Mouse (Mus musculus) lung, postnatal 14 days (tissue): ENCODE measurements around the gene Ebf4.
"Not testable (repeated sequence)": the region's sequence is repeated elsewhere in the genome, so short reads cannot be mapped to it uniquely, and the experiment has no call there.

Experiments used
- DNase-seq: peaks from one replicate; pipeline ENCODE4 v3.0.0; 2021

Ebf4 gene

GRCm38 (mm10) chr2:130296134-130296745 is 1.3 kb downstream of the Ebf4 start:
- DNase-seq = no peak

GRCm38 (mm10) chr2:130297580-130297979 is 2.6 kb downstream of the Ebf4 start:
- DNase-seq = no peak

GRCm38 (mm10) chr2:130303014-130303413 is 8.0 kb downstream of the Ebf4 start:
- no peak for DNase-seq

GRCm38 (mm10) chr2:130327057-130327456 is 32.1 kb downstream of the Ebf4 start:
- DNase-seq = no peak

- DNase-seq = no peak
These were observed 34.5 kb downstream of the Ebf4 start for GRCm38 (mm10) chr2:130329502-130329901.

GRCm38 (mm10) chr2:130335112-130335511 is 40.1 kb downstream of the Ebf4 start:
- no peak for DNase-seq

DNA sequence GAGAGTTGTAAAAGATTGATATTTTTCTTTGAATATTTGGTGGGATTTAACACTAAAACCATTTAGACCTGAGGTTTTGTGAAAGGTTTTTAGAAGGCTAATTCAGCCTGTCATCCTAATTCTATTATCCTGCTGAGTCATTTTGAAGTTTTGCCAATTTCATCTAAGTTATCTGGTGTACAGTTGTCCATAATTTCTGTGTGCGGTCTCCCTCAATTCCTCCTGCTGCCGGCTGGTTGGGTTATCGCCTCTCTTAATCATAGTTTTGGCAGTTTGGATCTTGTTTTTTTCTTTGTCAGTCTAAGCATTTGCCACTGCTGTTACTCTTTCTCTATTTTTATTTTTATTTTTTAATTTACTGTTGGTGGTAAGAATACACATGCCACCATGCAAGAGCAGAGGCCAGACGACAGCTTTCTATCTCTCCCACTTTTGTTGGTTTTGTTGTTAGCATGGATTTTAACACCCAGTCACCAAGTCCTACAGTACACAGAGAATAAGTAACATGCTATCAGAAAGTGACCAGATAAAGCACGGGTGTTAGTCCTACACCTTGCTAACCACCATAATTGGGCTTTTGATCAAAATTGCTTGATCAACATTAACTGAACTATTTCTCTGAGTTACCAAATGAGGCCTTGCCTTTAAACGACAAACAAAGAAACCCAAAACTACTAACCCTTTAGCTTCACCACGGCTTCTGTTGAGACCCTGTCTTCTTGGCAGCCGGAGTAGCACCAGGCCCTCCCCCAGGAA is 45.7 kb downstream of the Ebf4 start:
- no peak for DNase-seq

- DNase-seq = no peak
These were observed 46.2 kb downstream of the Ebf4 start for GRCm38 (mm10) chr2:130341220-130341580.

GRCm38 (mm10) chr2:130350376-130350775 is 55.4 kb downstream of the Ebf4 start:
- DNase-seq = no peak

- no peak for DNase-seq
These were observed 56.9 kb downstream of the Ebf4 start for GRCm38 (mm10) chr2:130351758-130352339.

GRCm38 (mm10) chr2:130353411-130353810 is 58.4 kb downstream of the Ebf4 start:
- DNase-seq = no peak

DNA sequence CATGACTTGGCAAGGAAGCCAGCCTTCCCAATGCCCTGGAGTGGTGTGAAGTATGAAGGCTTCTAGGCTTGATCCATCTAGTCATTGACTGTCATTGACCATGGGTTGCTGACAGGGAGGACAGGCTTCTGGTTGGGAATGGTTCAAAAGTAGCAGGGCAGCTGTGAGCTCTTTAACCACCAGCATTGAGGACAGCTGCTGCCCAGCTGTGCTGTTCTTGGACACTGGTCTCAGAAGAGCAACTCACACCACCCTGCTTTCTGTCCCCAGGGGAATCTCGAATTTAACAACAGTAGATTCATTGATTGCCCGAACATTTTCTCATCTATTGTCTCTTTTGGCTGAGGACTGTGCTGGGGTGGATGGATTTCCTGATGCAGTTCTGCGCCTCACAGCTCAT is 58.9 kb downstream of the Ebf4 start:
- DNase-seq = no peak

DNA sequence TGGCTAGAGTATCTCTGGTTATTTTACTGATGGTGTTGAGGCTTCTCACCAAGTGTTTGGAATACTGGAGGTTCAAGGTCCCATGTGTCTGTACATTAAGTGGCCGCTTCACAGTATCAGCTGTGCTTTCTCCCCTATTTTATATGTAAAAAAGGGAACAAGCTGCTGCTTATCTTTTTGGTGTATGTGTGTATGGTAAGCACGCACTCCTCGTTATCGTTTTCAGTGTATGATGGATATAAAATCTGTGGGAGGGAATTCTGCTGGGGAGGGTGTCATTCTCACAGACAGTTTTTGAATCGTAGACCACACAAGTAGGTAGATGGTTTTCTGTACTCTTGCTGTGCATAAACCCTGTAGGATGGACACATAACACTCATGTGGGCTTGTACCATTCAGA is 62.6 kb downstream of the Ebf4 start:
- DNase-seq = no peak

DNA sequence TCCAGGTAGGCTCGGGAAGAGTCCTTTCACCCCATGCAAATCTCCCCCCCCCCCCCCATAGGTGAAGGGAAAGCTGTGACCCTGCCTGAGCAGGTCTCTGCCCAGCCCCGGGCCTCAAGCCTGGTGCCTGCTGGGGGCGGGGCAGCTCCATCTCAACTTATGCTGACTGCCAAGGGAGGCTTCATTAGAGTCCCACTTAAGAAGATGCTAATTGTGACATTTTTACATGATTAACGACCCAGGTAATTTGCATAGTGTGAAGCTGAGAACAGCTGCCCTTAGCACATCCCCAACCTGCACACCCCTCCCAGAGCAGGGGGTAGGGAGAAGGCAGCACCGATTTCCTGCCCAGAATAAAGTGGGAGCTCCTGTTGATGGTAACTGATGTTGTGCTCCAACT is 63.9 kb downstream of the Ebf4 start:
- DNase-seq = no peak

GRCm38 (mm10) chr2:130362511-130363026 is 67.6 kb downstream of the Ebf4 start:
- DNase-seq = peak; percentile 64

DNA sequence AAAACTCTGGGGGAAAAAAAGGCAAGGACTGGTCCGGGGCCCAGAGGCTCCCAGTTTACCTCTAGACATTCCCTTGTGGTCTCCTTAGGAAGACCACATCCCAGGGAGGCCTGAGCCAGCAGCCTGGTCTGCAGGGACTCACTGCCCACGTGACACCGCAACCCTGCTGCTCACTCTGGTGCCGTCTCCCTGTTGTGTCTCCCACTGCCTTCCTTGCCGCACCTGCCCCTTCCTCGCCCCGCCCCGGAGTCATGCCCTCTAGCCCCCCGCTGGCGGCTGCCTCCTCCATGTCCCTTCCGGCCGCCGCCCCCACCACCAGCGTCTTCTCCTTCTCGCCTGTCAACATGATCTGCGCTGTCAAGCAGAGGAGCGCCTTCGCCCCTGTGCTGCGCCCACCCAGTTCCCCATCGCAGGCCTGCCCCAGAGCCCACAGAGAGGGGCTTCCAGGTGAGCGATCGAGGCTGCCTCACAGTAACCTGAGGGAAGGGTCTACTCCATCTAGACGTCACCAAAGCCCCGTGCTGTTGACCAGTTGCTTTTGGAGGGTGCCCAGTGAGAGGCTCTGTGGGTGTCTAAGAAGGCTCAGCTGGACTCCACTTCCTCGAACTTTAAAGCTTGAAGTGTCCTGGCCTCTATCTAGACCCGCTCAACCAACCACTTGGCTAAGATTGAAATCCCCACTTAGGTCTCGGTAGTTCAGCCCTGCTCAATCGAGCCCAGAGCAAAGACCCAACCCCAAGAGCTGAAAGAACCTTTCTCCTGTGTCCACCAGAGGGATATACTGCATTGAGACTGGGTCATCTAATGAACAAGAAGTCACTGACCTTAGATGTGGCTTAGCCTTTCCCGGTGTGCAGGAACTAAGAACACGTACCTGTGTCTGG is 70.5 kb downstream of the Ebf4 start:
- DNase-seq = no peak

GRCm38 (mm10) chr2:130367386-130367785 is 72.4 kb downstream of the Ebf4 start:
- no peak for DNase-seq

DNA sequence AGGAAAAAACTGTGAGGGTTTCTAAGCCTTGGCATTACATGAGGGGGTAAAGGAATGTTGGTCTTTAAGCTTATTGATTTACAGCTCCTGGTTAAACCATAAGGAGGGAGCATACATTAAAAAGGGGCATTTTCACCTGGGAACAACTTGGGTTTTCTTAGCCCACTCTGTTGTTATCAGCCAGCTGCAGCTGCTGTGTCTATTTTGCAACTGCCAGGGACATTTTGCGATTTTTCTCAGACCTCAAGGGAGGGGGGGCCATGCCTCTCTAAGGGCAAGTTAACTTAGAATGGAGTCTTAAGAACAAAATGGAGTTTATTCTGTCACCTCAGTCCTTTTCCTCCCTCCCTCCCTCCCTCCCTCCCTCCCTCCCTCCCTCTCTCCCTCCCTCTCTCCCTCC is 78.1 kb downstream of the Ebf4 start:
- DNase-seq = not testable (repeated sequence)

DNA sequence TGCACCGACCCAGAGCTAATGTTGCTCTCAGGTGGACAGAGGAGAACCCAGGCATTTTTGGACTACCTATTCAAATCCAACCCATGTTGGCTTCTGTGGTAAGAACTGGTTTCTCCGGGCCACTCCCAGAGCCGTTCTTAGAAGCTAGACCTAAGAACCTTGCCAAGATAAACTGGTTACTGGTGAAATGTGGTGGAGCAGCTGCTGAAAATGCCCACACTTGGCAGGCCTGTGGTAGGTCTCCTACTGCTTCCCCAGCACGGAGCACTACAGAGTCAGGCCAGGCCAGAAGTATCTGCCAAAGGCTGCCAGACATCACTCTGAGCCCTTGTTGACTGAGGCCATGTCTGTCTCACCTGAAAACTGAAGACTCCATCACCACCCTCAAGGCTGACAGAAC is 80.0 kb downstream of the Ebf4 start:
- DNase-seq = no peak

GRCm38 (mm10) chr2:130383205-130383604 is 88.2 kb downstream of the Ebf4 start:
- no peak for DNase-seq

- no peak for DNase-seq
These were observed 88.9 kb downstream of the Ebf4 start for GRCm38 (mm10) chr2:130383895-130384294.

GRCm38 (mm10) chr2:130386212-130386611 is 91.2 kb downstream of the Ebf4 start:
- peak; percentile 51 for DNase-seq

GRCm38 (mm10) chr2:130388796-130389195 is 93.8 kb downstream of the Ebf4 start:
- no peak for DNase-seq
